Mouse (Mus musculus): Measurements from ENCODE around the gene Jagn1.

DNA sequence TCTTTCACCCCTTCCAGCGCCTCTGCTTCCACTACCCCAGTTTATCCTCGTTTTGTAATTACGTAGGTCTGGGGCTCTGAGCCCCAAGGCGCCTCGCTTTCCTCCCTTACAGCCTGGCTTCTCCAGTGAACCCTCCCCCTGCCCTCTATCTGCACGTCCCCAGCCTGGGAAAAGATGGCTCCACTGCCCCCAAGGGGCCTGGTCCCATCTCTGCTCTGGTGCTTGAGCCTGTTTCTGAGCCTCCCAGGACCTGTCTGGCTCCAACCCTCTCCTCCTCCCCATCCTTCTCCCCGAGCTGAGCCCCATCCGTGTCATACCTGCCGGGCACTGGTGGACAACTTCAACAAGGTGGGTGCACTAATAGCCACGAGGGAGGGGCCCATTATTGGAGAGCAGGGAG is 41.4 kb downstream of the Jagn1 start:
- TF ChIP-seq CTCF (IDR thresholded peaks at IDR 0.05; ENCODE audit: low read depth) = peak; percentile 29
- TF ChIP-seq EP300 (optimal IDR thresholded peaks at IDR 0.05) = no peak
